Mouse (Mus musculus): ENCODE measurements at regions not wholly inside any gene's neighbourhood (a gene's known extent, or its start where the extent isn't known, plus 50 kb on each side); places are given as distances from the start of the nearest gene placed in this dataset.

GRCm38 (mm10) chr3:102354771-102355170 lies 114.9 kb upstream of the Ngf start:
- TF ChIP-seq POLR2A (IDR thresholded peaks at IDR 0.05; ENCODE audit: borderline replicate concordance, control insufficient read depth, low read depth, low read length) (no peak), CTCF (IDR thresholded peaks at IDR 0.05; ENCODE audit: control insufficient read depth, insufficient read depth, low read length) (no peak)

Measured in bone marrow, adult 2 months (tissue).